Mouse (Mus musculus): ENCODE results near the gene Dock4. TPM values are rescaled to one million over a fixed set of nuclear protein-coding genes. Genes with fewer than 3 reads are reported as not detected.

The Dock4 gene
- total RNA-seq, 2 experiments from 2014 or later = 0.17 to 0.19 TPM

GRCm38 (mm10) chr12:40622926-40623325 is 177.2 kb downstream of the Dock4 start:
- ATAC-seq (replicated peaks; ENCODE audit: low FRiP score, poor library complexity, severe bottlenecking) = no peak

- ATAC-seq (replicated peaks; ENCODE audit: low FRiP score, poor library complexity, severe bottlenecking) = no peak
Measured at GRCm38 (mm10) chr12:40626521-40626920, 180.8 kb downstream of the Dock4 start.

- ATAC-seq (replicated peaks; ENCODE audit: low FRiP score, poor library complexity, severe bottlenecking) = no peak
Measured at GRCm38 (mm10) chr12:40633242-40633641, 187.5 kb downstream of the Dock4 start.

GRCm38 (mm10) chr12:40634169-40634568 is 188.4 kb downstream of the Dock4 start:
- ATAC-seq (replicated peaks; ENCODE audit: low FRiP score, poor library complexity, severe bottlenecking) = no peak

GRCm38 (mm10) chr12:40635991-40636390 is 190.2 kb downstream of the Dock4 start:
- no peak for ATAC-seq (replicated peaks; ENCODE audit: low FRiP score, poor library complexity, severe bottlenecking)

- ATAC-seq (replicated peaks; ENCODE audit: low FRiP score, poor library complexity, severe bottlenecking) = no peak
Measured at GRCm38 (mm10) chr12:40637427-40637826, 191.7 kb downstream of the Dock4 start.

- no peak for ATAC-seq (replicated peaks; ENCODE audit: low FRiP score, poor library complexity, severe bottlenecking)
Measured at GRCm38 (mm10) chr12:40645869-40646268, 200.1 kb downstream of the Dock4 start.

GRCm38 (mm10) chr12:40654312-40654711 is 208.6 kb downstream of the Dock4 start:
- no peak for ATAC-seq (replicated peaks; ENCODE audit: low FRiP score, poor library complexity, severe bottlenecking)

GRCm38 (mm10) chr12:40655861-40656260 is 210.1 kb downstream of the Dock4 start:
- ATAC-seq (replicated peaks; ENCODE audit: low FRiP score, poor library complexity, severe bottlenecking) = no peak

- no peak for ATAC-seq (replicated peaks; ENCODE audit: low FRiP score, poor library complexity, severe bottlenecking)
Measured at GRCm38 (mm10) chr12:40656438-40656837, 210.7 kb downstream of the Dock4 start.

- no peak for ATAC-seq (replicated peaks; ENCODE audit: low FRiP score, poor library complexity, severe bottlenecking)
Measured at GRCm38 (mm10) chr12:40657229-40657885, 211.6 kb downstream of the Dock4 start.

GRCm38 (mm10) chr12:40659689-40660088 is 213.9 kb downstream of the Dock4 start:
- no peak for ATAC-seq (replicated peaks; ENCODE audit: low FRiP score, poor library complexity, severe bottlenecking)

GRCm38 (mm10) chr12:40669460-40669859 is 223.7 kb downstream of the Dock4 start:
- no peak for ATAC-seq (replicated peaks; ENCODE audit: low FRiP score, poor library complexity, severe bottlenecking)

GRCm38 (mm10) chr12:40670766-40671165 is 225.0 kb downstream of the Dock4 start:
- no peak for ATAC-seq (replicated peaks; ENCODE audit: low FRiP score, poor library complexity, severe bottlenecking)

GRCm38 (mm10) chr12:40679713-40680112 is 234.0 kb downstream of the Dock4 start:
- no peak for ATAC-seq (replicated peaks; ENCODE audit: low FRiP score, poor library complexity, severe bottlenecking)

- ATAC-seq (replicated peaks; ENCODE audit: low FRiP score, poor library complexity, severe bottlenecking) = no peak
Measured at GRCm38 (mm10) chr12:40680551-40680950, 234.8 kb downstream of the Dock4 start.

GRCm38 (mm10) chr12:40691444-40691843 is 245.7 kb downstream of the Dock4 start:
- ATAC-seq (replicated peaks; ENCODE audit: low FRiP score, poor library complexity, severe bottlenecking) = no peak

GRCm38 (mm10) chr12:40694082-40694721 is 248.4 kb downstream of the Dock4 start:
- ATAC-seq (replicated peaks; ENCODE audit: low FRiP score, poor library complexity, severe bottlenecking) = no peak

GRCm38 (mm10) chr12:40698330-40698729 is 252.6 kb downstream of the Dock4 start:
- no peak for ATAC-seq (replicated peaks; ENCODE audit: low FRiP score, poor library complexity, severe bottlenecking)

GRCm38 (mm10) chr12:40702233-40702792 is 256.6 kb downstream of the Dock4 start:
- no peak for ATAC-seq (replicated peaks; ENCODE audit: low FRiP score, poor library complexity, severe bottlenecking)

- no peak for ATAC-seq (replicated peaks; ENCODE audit: low FRiP score, poor library complexity, severe bottlenecking)
Measured at GRCm38 (mm10) chr12:40704296-40704695, 258.5 kb downstream of the Dock4 start.
